Mouse (Mus musculus) bone marrow macrophage, adult 2 months (primary cell): ENCODE measurements around the gene Ccdc152. TPM values are rescaled to one million over a fixed set of nuclear protein-coding genes. Genes with fewer than 3 reads are reported as not detected.

Source experiments
- H3K27ac ChIP-seq: 2 replicates; pipeline ENCODE4 v1.5.1; 2012; ENCODE audit warnings: low read depth, low read length; ENCODE audit not compliant: insufficient read depth
- H3K4me1 ChIP-seq: 2 replicates; pipeline ENCODE4 v1.6.1; 2012; ENCODE audit warnings: low read length; ENCODE audit not compliant: control insufficient read depth, insufficient read depth
- H3K4me3 ChIP-seq: 2 replicates; pipeline ENCODE4 v1.5.1; 2012; ENCODE audit warnings: mild to moderate bottlenecking, low read length, moderate library complexity; ENCODE audit not compliant: insufficient read depth
- CTCF ChIP-seq: IDR thresholded peaks from 2 replicates; pipeline ENCODE4 v1.5.1; 2012; ENCODE audit warnings: low read depth, mild to moderate bottlenecking, low read length, moderate library complexity
- POLR2A ChIP-seq: IDR thresholded peaks from 2 replicates; pipeline ENCODE4 v1.6.1; 2012; ENCODE audit warnings: mild to moderate bottlenecking, low read depth, low read length, borderline replicate concordance
- polyA plus RNA-seq: library from polyadenylated mRNA; stranded (reverse); fragments of >200 nt; gene quantifications from 2 replicates; pipeline ENCODE4 v1.2.4, GENCODE M21; 2012; ENCODE audit not compliant: missing spikeins, insufficient read depth, insufficient read length

Gene Ccdc152
- polyA plus RNA-seq, 1 experiment, result 11.5 TPM

GRCm38 (mm10) chr15:3279242-3279641 is 24.1 kb downstream of the Ccdc152 start:
- Histone ChIP-seq H3K4me3 (no peak overlapping the region), H3K27ac (no peak overlapping the region), H3K4me1 (no peaks in the 10 kb centered on the region)
- no peak for TF ChIP-seq POLR2A
- TF ChIP-seq CTCF, result no peak

- TF ChIP-seq POLR2A (no peak), CTCF (no peak)
- Histone ChIP-seq H3K4me1 (0 out of 2 replicates have a peak, but pooled peaks cover 2% of the 10 kb centered on the region), H3K4me3 (no peak overlapping the region), H3K27ac (no peak overlapping the region)
Measured at GRCm38 (mm10) chr15:3277391-3277790, 25.9 kb downstream of the Ccdc152 start.

- Histone ChIP-seq H3K4me1 (peaks cover 19% of the 10 kb centered on the region), H3K27ac (peak overlapping the region; percentile 71), H3K4me3 (peak overlapping the region; percentile 78)
- no peak for TF ChIP-seq CTCF
- 0 out of 2 replicates have a peak, but pooled peaks have one; percentile 24 for TF ChIP-seq POLR2A
Measured at GRCm38 (mm10) chr15:3273191-3273590, 30.1 kb downstream of the Ccdc152 start.

- H3K4me1 ChIP-seq, result peaks cover 23% of the 10 kb centered on the region
- peak overlapping the region; percentile 86 for H3K27ac ChIP-seq
- no peak for TF ChIP-seq POLR2A
- no peak for TF ChIP-seq CTCF
- H3K4me3 ChIP-seq, result peak overlapping the region; percentile 78
Measured at GRCm38 (mm10) chr15:3271216-3271615, 32.1 kb downstream of the Ccdc152 start.

GRCm38 (mm10) chr15:3270646-3271077 is 32.7 kb downstream of the Ccdc152 start:
- Histone ChIP-seq H3K4me3 (peak overlapping the region; percentile 56), H3K27ac (peak overlapping the region; percentile 94), H3K4me1 (peaks cover 23% of the 10 kb centered on the region)
- TF ChIP-seq CTCF (no peak), POLR2A (peak; percentile 94)

- H3K4me1 ChIP-seq, result peaks cover 23% of the 10 kb centered on the region
- TF ChIP-seq POLR2A (no peak), CTCF (no peak)
- H3K27ac ChIP-seq, result peak overlapping the region; percentile 94
- H3K4me3 ChIP-seq, result no peak overlapping the region; the same call in 1 of the 2 replicates
Measured at GRCm38 (mm10) chr15:3269996-3270645, 33.2 kb downstream of the Ccdc152 start.

- H3K4me1 ChIP-seq, result peaks cover 26% of the 10 kb centered on the region
- H3K27ac ChIP-seq, result peak overlapping the region; percentile 94
- no peak overlapping the region for H3K4me3 ChIP-seq
- TF ChIP-seq POLR2A (no peak), CTCF (no peak)
Measured at GRCm38 (mm10) chr15:3269496-3269895, 33.8 kb downstream of the Ccdc152 start.

- TF ChIP-seq POLR2A (no peak), CTCF (no peak)
- Histone ChIP-seq H3K4me1 (peaks cover 25% of the 10 kb centered on the region), H3K27ac (peak within 1 kb of the TSS; percentile 94)
Measured at GRCm38 (mm10) chr15:3268247-3268646, 35.1 kb downstream of the Ccdc152 start, which contains the start of gene Selenop. Gene Selenop (plus strand): TSS chr15:3268547.

GRCm38 (mm10) chr15:3264828-3265227 is 38.5 kb downstream of the Ccdc152 start:
- no peak for TF ChIP-seq CTCF
- TF ChIP-seq POLR2A, result no peak
- Histone ChIP-seq H3K27ac (no peak overlapping the region), H3K4me1 (peaks cover 25% of the 10 kb centered on the region), H3K4me3 (no peak overlapping the region)

More at GRCm38 (mm10) chr15:3268247-3268646, 35.1 kb downstream of the Ccdc152 start, which contains the start of gene Selenop:
- H3K4me3 ChIP-seq, result no peak within 1 kb of the TSS

- no peak overlapping the region for H3K27ac ChIP-seq
- TF ChIP-seq POLR2A (no peak), CTCF (no peak)
- H3K4me1 ChIP-seq, result peaks cover 23% of the 10 kb centered on the region
- no peak overlapping the region for H3K4me3 ChIP-seq
Measured at GRCm38 (mm10) chr15:3264293-3264692, 39.0 kb downstream of the Ccdc152 start.

GRCm38 (mm10) chr15:3262883-3263282 is 40.4 kb downstream of the Ccdc152 start:
- Histone ChIP-seq H3K4me1 (peaks cover 25% of the 10 kb centered on the region), H3K27ac (no peak overlapping the region), H3K4me3 (no peak overlapping the region)
- TF ChIP-seq POLR2A (no peak), CTCF (no peak)
